Mouse (Mus musculus) urinary bladder, adult 2 months (tissue): ENCODE results near the gene Mllt3. TPM values are rescaled to one million over a fixed set of nuclear protein-coding genes. Genes with fewer than 3 reads are reported as not detected.

Experiments used
- DNase-seq: peaks from one replicate; pipeline ENCODE4 v3.0.0; 2022; ENCODE audit warnings: low spot score
- polyA plus RNA-seq: library from polyadenylated mRNA; depleted of rRNA; stranded (reverse); fragments of >200 nt; gene quantifications from 2 replicates; pipeline ENCODE4 v1.2.3, GENCODE M21; 2012

Gene Mllt3
- polyA plus RNA-seq, 1 experiment = 13.9 TPM

- no peak for DNase-seq
These were observed 151.6 kb downstream of the Mllt3 start for GRCm38 (mm10) chr4:87881583-87881982.

GRCm38 (mm10) chr4:87880297-87880696, 152.9 kb downstream of the Mllt3 start:
- DNase-seq = no peak

- no peak for DNase-seq
These were observed 154.5 kb downstream of the Mllt3 start for GRCm38 (mm10) chr4:87878701-87879100.

GRCm38 (mm10) chr4:87870563-87870962, 162.6 kb downstream of the Mllt3 start:
- no peak for DNase-seq

GRCm38 (mm10) chr4:87866564-87866963, 166.6 kb downstream of the Mllt3 start:
- no peak for DNase-seq

- DNase-seq = no peak
These were observed 167.3 kb downstream of the Mllt3 start for GRCm38 (mm10) chr4:87865848-87866247.

- DNase-seq = no peak
These were observed 168.1 kb downstream of the Mllt3 start for GRCm38 (mm10) chr4:87865041-87865440.

- no peak for DNase-seq
These were observed 170.0 kb downstream of the Mllt3 start for GRCm38 (mm10) chr4:87863212-87863611.

GRCm38 (mm10) chr4:87860723-87861122, 172.4 kb downstream of the Mllt3 start:
- DNase-seq = no peak

- no peak for DNase-seq
These were observed 174.0 kb downstream of the Mllt3 start for GRCm38 (mm10) chr4:87859148-87859547.

GRCm38 (mm10) chr4:87857982-87858381, 175.2 kb downstream of the Mllt3 start:
- no peak for DNase-seq

GRCm38 (mm10) chr4:87852461-87852860, 180.7 kb downstream of the Mllt3 start:
- DNase-seq = no peak

GRCm38 (mm10) chr4:87850051-87850450, 183.1 kb downstream of the Mllt3 start:
- DNase-seq = no peak

GRCm38 (mm10) chr4:87844668-87845210, 188.4 kb downstream of the Mllt3 start:
- DNase-seq = no peak

GRCm38 (mm10) chr4:87840210-87840910, 192.8 kb downstream of the Mllt3 start:
- DNase-seq = no peak

GRCm38 (mm10) chr4:87838716-87839115, 194.4 kb downstream of the Mllt3 start:
- DNase-seq = no peak

- no peak for DNase-seq
These were observed 195.4 kb downstream of the Mllt3 start for GRCm38 (mm10) chr4:87837471-87838361.

- DNase-seq = no peak
These were observed 196.9 kb downstream of the Mllt3 start for GRCm38 (mm10) chr4:87836257-87836656.

GRCm38 (mm10) chr4:87835191-87835590, 198.0 kb downstream of the Mllt3 start:
- DNase-seq = no peak

- no peak for DNase-seq
These were observed 198.9 kb downstream of the Mllt3 start for GRCm38 (mm10) chr4:87834310-87834709.

- DNase-seq = no peak
These were observed 202.3 kb downstream of the Mllt3 start for GRCm38 (mm10) chr4:87830794-87831306.

GRCm38 (mm10) chr4:87829426-87830063, 203.6 kb downstream of the Mllt3 start:
- no peak for DNase-seq
